Mouse (Mus musculus): Measurements from ENCODE around the gene Pex26.

The Pex26 gene

DNA sequence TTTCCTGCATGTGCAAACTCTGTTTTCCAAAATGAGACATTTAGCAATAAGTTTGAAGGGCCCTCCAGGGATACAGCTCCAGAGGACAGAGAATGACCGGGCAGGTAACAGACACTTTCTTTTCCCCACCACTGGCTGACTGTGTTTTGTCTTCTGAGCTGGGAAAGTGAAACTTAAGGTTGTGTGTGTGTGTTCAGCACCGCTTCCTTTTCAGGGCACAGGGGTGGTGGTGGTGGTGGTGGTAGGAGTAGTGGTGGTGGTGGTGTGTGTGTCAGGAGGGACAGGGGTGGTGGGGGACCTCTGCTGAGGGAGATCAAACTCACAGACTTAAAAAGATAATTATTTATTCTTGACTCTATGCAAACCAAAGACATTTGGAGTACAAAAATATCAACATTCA lies 58.3 kb downstream of the Pex26 start:
- DNase-seq (ENCODE audit: low spot score): no peak

DNA sequence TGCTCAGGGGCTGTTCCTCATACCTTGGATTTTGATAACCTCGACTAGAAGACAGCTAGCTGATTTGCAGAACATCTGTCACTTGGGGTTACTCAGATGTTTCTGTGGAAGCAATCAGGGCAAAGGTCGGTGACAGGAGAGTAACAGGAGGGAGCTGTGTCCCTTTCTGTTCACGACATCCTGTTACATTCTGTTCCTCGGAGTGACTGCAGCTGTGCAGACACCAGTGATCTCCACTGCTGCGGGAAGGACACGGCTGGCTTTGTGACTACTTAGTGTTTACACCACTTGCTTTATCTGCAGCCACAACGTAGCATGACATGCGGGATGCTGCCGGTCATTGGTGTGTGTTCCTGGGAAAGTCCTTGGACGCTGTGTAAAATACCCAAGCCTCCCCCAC lies 59.7 kb downstream of the Pex26 start:
- DNase-seq (ENCODE audit: low spot score): no peak

DNA sequence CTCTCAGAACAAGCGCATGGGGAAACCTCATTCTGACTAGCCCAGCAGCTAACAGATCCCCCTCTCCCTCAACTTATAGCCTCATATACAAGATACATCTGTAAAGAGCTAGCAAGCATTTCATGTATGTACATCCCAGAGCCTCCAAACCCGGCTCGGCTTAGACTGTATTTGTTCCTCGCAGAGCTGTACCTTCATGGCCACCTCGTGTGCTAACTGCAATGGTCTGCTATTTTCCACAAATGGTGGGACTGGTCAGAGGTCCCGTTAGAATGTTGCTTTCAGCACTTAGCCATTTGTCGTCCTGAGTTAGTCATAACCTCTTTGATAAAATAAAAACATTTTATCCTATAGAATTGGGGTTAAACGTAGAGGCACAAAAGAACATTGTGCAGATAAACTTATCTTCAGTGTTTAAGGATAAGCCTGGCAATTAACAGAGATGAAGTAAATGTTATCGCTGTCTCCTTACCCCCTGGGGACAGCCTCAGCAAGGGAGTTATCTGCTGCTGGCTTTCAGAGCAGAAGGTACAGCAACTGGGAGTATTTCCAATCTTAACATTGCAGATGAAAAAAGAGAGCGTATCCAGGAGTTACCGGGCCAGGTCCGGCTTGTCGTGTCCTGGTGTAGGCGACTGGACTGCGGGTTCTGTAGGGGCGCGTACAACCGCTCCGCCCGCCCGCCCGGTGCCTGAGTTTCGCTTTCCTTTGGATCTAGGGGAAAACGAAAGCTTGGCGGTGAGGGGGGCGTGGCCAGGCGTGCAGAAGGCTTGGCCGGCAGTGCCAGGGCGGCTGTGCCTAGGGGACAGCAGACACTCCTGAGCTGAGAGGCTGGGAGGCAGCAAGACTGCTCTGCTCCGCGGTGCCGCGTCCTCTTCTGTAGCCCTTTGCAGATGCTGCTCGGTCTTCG lies 61.9 kb downstream of the Pex26 start, which contains the start of gene Usp18:
Usp18 (plus strand) TSS at position 780 of the 910 bp plus-strand sequence.
- peak; percentile 87 for DNase-seq (ENCODE audit: low spot score)

DNA sequence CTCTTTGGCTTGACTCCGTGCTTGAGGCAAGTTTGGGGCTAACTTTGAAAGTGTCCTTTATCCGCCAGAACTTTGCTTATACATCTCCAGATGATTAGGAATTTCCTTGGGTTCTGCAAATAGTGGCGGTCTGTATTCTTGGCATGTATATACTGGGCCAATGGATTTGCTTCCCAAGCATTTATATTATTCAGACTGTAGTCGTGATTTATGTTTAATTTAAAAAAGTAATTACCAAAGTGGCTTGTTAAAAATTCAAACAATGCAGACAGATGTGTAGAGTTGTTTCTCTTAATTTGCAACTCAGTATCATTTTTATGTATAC lies 62.5 kb downstream of the Pex26 start:
- no peak for DNase-seq (ENCODE audit: low spot score)

Measured in embryo, embryonic 10.5 days (tissue).